Mouse (Mus musculus): ENCODE measurements around the gene Ablim1.

The Ablim1 gene

GRCm38 (mm10) chr19:57340900-57341742, 26.4 kb upstream of the Ablim1 start:
- DNase-seq, result no peak

- DNase-seq, result no peak
Observed at GRCm38 (mm10) chr19:57339281-57339864, 24.7 kb upstream of the Ablim1 start.

- DNase-seq, result no peak
Observed at GRCm38 (mm10) chr19:57335135-57335534, 20.4 kb upstream of the Ablim1 start.

GRCm38 (mm10) chr19:57333356-57333755, 18.6 kb upstream of the Ablim1 start:
- DNase-seq, result no peak

- no peak for DNase-seq
Observed at GRCm38 (mm10) chr19:57331237-57331636, 16.5 kb upstream of the Ablim1 start.

GRCm38 (mm10) chr19:57330309-57330708, 15.6 kb upstream of the Ablim1 start:
- DNase-seq, result no peak

- peak; percentile 59 to 63 for DNase-seq
Observed at GRCm38 (mm10) chr19:57328792-57329191, 14.1 kb upstream of the Ablim1 start.

GRCm38 (mm10) chr19:57328269-57328668, 13.6 kb upstream of the Ablim1 start:
- DNase-seq, result no peak

GRCm38 (mm10) chr19:57327679-57328078, 13.0 kb upstream of the Ablim1 start:
- no peak for DNase-seq

GRCm38 (mm10) chr19:57325748-57326300, 11.1 kb upstream of the Ablim1 start:
- peak; percentile 71 to 77 for DNase-seq

GRCm38 (mm10) chr19:57323087-57323486, 8.4 kb upstream of the Ablim1 start:
- no peak for DNase-seq

- no peak for DNase-seq
Observed at GRCm38 (mm10) chr19:57322491-57322890, 7.8 kb upstream of the Ablim1 start.

- no peak for DNase-seq
Observed at GRCm38 (mm10) chr19:57321839-57322238, 7.1 kb upstream of the Ablim1 start.

GRCm38 (mm10) chr19:57320656-57321382, 6.1 kb upstream of the Ablim1 start:
- DNase-seq, result no peak

- no peak for DNase-seq
Observed at GRCm38 (mm10) chr19:57316597-57316996, 1.9 kb upstream of the Ablim1 start.

GRCm38 (mm10) chr19:57315013-57315565, 370 bp upstream of the Ablim1 start:
- DNase-seq, result no peak

- peak in 1 of 2 experiments; percentile 9 for DNase-seq
Observed at GRCm38 (mm10) chr19:57313891-57314345, 801 bp downstream of the Ablim1 start.

GRCm38 (mm10) chr19:57313226-57313625, 1.5 kb downstream of the Ablim1 start:
- DNase-seq, result no peak

- DNase-seq, result no peak
Observed at GRCm38 (mm10) chr19:57309980-57310379, 4.7 kb downstream of the Ablim1 start.

- no peak for DNase-seq
Observed at GRCm38 (mm10) chr19:57306601-57307000, 8.1 kb downstream of the Ablim1 start.

GRCm38 (mm10) chr19:57305972-57306371, 8.7 kb downstream of the Ablim1 start:
- no peak for DNase-seq

GRCm38 (mm10) chr19:57304666-57305065, 10.1 kb downstream of the Ablim1 start:
- no peak for DNase-seq

GRCm38 (mm10) chr19:57301961-57302395, 12.7 kb downstream of the Ablim1 start:
- DNase-seq, result no peak

Measured in B cell, adult 2 months (primary cell).